In the genomic region with DNA sequence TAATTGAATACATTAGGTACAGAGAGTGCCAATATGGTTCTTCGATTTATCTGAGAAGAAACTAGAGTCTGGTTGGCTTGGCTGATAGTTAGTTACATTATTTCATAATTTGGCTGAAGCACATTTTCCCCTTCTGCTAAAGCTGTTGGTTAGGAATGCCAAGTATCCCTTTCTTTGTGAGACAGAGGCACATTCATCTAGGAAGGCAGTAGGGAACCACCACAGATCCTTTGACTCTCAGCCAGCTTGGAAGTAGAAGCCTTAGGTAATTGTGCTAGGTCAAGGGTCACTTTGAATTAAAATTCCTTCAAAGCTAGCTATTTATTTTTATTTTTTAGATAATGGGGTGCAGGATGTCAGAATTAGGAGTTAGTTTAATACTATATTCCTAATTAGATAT, we compare ENCODE assay signal across 27 mouse cellular contexts.
"Had no signal": no experiment of that assay in that cellular context is flagged by ENCODE, and none has a peak within 500 bp of the region (broad histone marks: within the 10 kb centered on the region; RNA-seq: fewer than 3 reads in every experiment).

No protein-coding gene starts in this region.

- H3K9me3 ChIP-seq: heart, embryonic 10.5 days; heart, embryonic 12.5 days; hindbrain, embryonic 10.5 days; hindbrain, embryonic 12.5 days; kidney, embryonic 15.5 days; limb, embryonic 13.5 days; limb, embryonic 15.5 days had no signal

- DNase-seq: gastrocnemius, adult 2 months; gastrocnemius, postnatal 10 days; gastrocnemius, postnatal 25 days; heart, adult 18-20 months; heart, postnatal 10 days; heart, postnatal 4 days; kidney, adult 11 months; kidney, adult 2 months; kidney, adult 9 months; kidney, postnatal 14 days; kidney, postnatal 36 days; layer of hippocampus, adult 9-11 months; layer of hippocampus, postnatal 36 days; left cerebral cortex, postnatal 4 days had no signal

- H3K27ac ChIP-seq: gastrocnemius, adult 2 months; heart, embryonic 10.5 days; hindbrain, embryonic 10.5 days; hindbrain, embryonic 12.5 days; hindbrain, embryonic 14.5 days; hindbrain, postnatal 0 days; kidney, embryonic 15.5 days; kidney, postnatal 0 days; limb, embryonic 13.5 days; limb, embryonic 15.5 days; liver, embryonic 14.5 days had no signal

- H3K9ac ChIP-seq: heart, embryonic 12.5 days; hindbrain, embryonic 12.5 days; hindbrain, embryonic 14.5 days; kidney, embryonic 15.5 days; limb, embryonic 13.5 days; limb, embryonic 15.5 days; liver, embryonic 14.5 days had no signal

- H3K36me3 ChIP-seq: heart, embryonic 10.5 days; heart, embryonic 12.5 days; hindbrain, embryonic 10.5 days; hindbrain, embryonic 12.5 days; kidney, embryonic 15.5 days; limb, embryonic 13.5 days; limb, embryonic 15.5 days had no signal

- H3K4me3 ChIP-seq: gastrocnemius, adult 2 months; heart, embryonic 10.5 days; heart, embryonic 12.5 days; hindbrain, embryonic 10.5 days; hindbrain, embryonic 12.5 days; kidney, embryonic 15.5 days; limb, embryonic 13.5 days; limb, embryonic 15.5 days had no signal

- H3K4me1 ChIP-seq: heart, embryonic 10.5 days; heart, embryonic 12.5 days; hindbrain, embryonic 10.5 days; hindbrain, embryonic 12.5 days; kidney, embryonic 15.5 days; limb, embryonic 13.5 days; limb, embryonic 15.5 days had no signal

- ATAC-seq: hindbrain, postnatal 0 days; intestine, embryonic 16.5 days had no signal

- H3K4me2 ChIP-seq: heart, embryonic 12.5 days; hindbrain, embryonic 12.5 days; hindbrain, embryonic 14.5 days; kidney, embryonic 15.5 days; limb, embryonic 13.5 days; limb, embryonic 15.5 days; liver, embryonic 11.5 days had no signal

- H3K27me3 ChIP-seq: heart, embryonic 12.5 days; hindbrain, embryonic 12.5 days; kidney, embryonic 15.5 days; limb, embryonic 13.5 days; limb, embryonic 15.5 days had no signal
